Comparison of ENCODE assay signal across 21 mouse cellular contexts in the genomic region with DNA sequence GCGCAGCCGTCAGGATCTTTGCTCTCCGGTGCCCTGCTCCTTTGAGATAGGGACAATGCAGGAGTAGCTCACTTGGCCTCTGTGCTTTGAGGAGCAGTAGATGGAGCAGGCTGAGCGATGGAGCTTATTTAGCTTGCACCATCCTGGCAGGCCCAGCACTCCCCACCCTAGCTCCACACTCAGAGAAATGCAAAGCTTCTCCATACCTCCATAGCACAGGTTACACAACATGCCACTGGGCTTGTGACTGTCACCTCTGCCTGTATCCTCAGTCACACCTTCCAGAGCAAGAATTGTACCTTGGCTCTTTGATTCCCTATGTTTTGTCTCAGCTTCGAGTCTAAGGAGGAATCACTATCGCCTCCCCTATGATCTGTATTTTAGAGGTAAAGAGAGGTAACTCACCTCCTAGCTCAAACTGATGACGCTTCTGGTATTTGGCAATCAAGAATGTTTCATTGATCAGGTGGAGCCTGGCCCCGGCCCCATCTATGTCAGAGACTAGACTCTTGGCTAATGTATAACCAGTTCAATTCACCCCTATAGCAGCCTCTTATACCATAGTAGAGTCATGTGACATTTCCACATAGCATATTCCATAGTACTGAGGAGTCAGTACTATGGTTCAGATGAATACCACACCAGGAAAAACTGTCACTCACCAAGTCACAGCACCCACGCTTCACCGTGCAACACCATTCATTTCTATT. TPM values are rescaled to one million over a fixed set of nuclear protein-coding genes. Genes with fewer than 3 reads are reported as not detected.
A peak's percentile ranks its signal among the peaks of the same experiment; 100 is the strongest.
DNase-seq lines count a peak whose midpoint lies in the region; ATAC-seq and TF ChIP-seq lines count a peak whose summit lies in the region.
"Had no signal": no experiment of that assay in that cellular context is flagged by ENCODE, and none has a peak within 500 bp of the region (broad histone marks: within the 10 kb centered on the region; RNA-seq: fewer than 3 reads in every experiment).

No protein-coding gene starts in this region.

- no peaks in the 10 kb centered on the region for H3K36me3 ChIP-seq in liver, adult 2 months (ENCODE audit: control insufficient read depth, insufficient read depth, low read length)
- H3K36me3 ChIP-seq in intestine, embryonic 16.5 days (ENCODE audit: control insufficient read depth, insufficient read depth, low read length): no peaks in the 10 kb centered on the region
- H3K36me3 ChIP-seq in liver, embryonic 13.5 days: no peaks in the 10 kb centered on the region
- H3K36me3 ChIP-seq in liver, postnatal 0 days (replicated peaks; ENCODE audit: insufficient read depth, low read length): no peaks in the 10 kb centered on the region
- H3K36me3 ChIP-seq: heart, embryonic 12.5 days; hindbrain, embryonic 15.5 days had no signal

- H3K27ac ChIP-seq in liver, adult 2 months (replicated peaks; ENCODE audit: insufficient read depth, low read depth, low read length): no peak overlapping the region
- H3K27ac ChIP-seq in intestine, embryonic 16.5 days (ENCODE audit: low read length): no peak overlapping the region
- no peak overlapping the region for H3K27ac ChIP-seq in liver, embryonic 13.5 days
- H3K27ac ChIP-seq in liver, postnatal 0 days (ENCODE audit: low read depth): no peak overlapping the region
- no peak overlapping the region for H3K27ac ChIP-seq in gastrocnemius, adult 2 months
- H3K27ac ChIP-seq: forebrain, embryonic 13.5 days; hindbrain, embryonic 15.5 days had no signal

- TF ChIP-seq CTCF in liver, adult 2 months (IDR thresholded peaks at IDR 0.05; ENCODE audit: low read depth, low read length): no peak
- TF ChIP-seq CTCF in liver, postnatal 0 days (IDR thresholded peaks at IDR 0.05; ENCODE audit: low read depth): no peak
- no peak for TF ChIP-seq CTCF in gastrocnemius, adult 2 months (IDR thresholded peaks at IDR 0.05)

- H3K4me2 ChIP-seq in intestine, embryonic 16.5 days (ENCODE audit: low read depth, low read length): no peak overlapping the region
- H3K4me2 ChIP-seq in liver, embryonic 13.5 days: no peak overlapping the region
- no peak overlapping the region for H3K4me2 ChIP-seq in liver, postnatal 0 days (ENCODE audit: low read depth, low read length)
- H3K4me2 ChIP-seq: forebrain, embryonic 13.5 days; heart, embryonic 12.5 days; hindbrain, embryonic 15.5 days had no signal

- no peak overlapping the region for H3K4me3 ChIP-seq in liver, adult 2 months (ENCODE audit: insufficient read depth, low read depth, low read length)
- H3K4me3 ChIP-seq in intestine, embryonic 16.5 days (ENCODE audit: low read length): no peak overlapping the region
- no peak overlapping the region for H3K4me3 ChIP-seq in liver, embryonic 13.5 days (replicated peaks)
- no peak overlapping the region for H3K4me3 ChIP-seq in liver, postnatal 0 days (ENCODE audit: low read depth, low read length)
- H3K4me3 ChIP-seq in gastrocnemius, adult 2 months: no peak overlapping the region
- H3K4me3 ChIP-seq: forebrain, embryonic 13.5 days; heart, embryonic 12.5 days; hindbrain, embryonic 15.5 days had no signal

- H3K79me2 ChIP-seq in liver, adult 2 months (ENCODE audit: control insufficient read depth, insufficient read depth, low read length): no peaks in the 10 kb centered on the region

- H3K4me1 ChIP-seq in liver, adult 2 months (ENCODE audit: control insufficient read depth, insufficient read depth, low read length): peaks cover 3% of the 10 kb centered on the region
- H3K4me1 ChIP-seq in intestine, embryonic 16.5 days (ENCODE audit: control insufficient read depth, insufficient read depth, low read length): peaks cover 4% of the 10 kb centered on the region; the same call in 1 of the 2 replicates
- peaks cover 8% of the 10 kb centered on the region; the same call in 1 of the 2 replicates for H3K4me1 ChIP-seq in liver, embryonic 13.5 days (replicated peaks)
- H3K4me1 ChIP-seq in liver, postnatal 0 days (ENCODE audit: insufficient read depth): peaks cover 9% of the 10 kb centered on the region

- peaks cover 8% of the 10 kb centered on the region for H3K27me3 ChIP-seq in liver, adult 2 months (ENCODE audit: control insufficient read depth, insufficient read depth, low read length)
- H3K27me3 ChIP-seq in intestine, embryonic 16.5 days (replicated peaks; ENCODE audit: control insufficient read depth, insufficient read depth, low read length): no peaks in the 10 kb centered on the region; the same call in none of the 2 replicates
- H3K27me3 ChIP-seq in liver, embryonic 13.5 days: peaks cover 31% of the 10 kb centered on the region
- H3K27me3 ChIP-seq in liver, postnatal 0 days (ENCODE audit: insufficient read depth, low read length): peaks cover 26% of the 10 kb centered on the region
- H3K27me3 ChIP-seq: forebrain, embryonic 13.5 days; hindbrain, embryonic 15.5 days had no signal

- no peak for TF ChIP-seq EP300 in liver, postnatal 0 days (IDR thresholded peaks at IDR 0.05; ENCODE audit: low read depth)

- H3K9me3 ChIP-seq in intestine, embryonic 16.5 days (ENCODE audit: control insufficient read depth, low read length): no peaks in the 10 kb centered on the region
- no peaks in the 10 kb centered on the region for H3K9me3 ChIP-seq in liver, embryonic 13.5 days (replicated peaks)
- no peaks in the 10 kb centered on the region for H3K9me3 ChIP-seq in liver, postnatal 0 days (ENCODE audit: low read length)
- H3K9me3 ChIP-seq: forebrain, embryonic 13.5 days; heart, embryonic 12.5 days; hindbrain, embryonic 15.5 days had no signal

- H3K9ac ChIP-seq in liver, adult 2 months (ENCODE audit: low read depth, low read length): no peak overlapping the region
- no peak overlapping the region for H3K9ac ChIP-seq in intestine, embryonic 16.5 days (ENCODE audit: low read depth, low read length)
- no peak overlapping the region for H3K9ac ChIP-seq in liver, embryonic 13.5 days
- no peak overlapping the region for H3K9ac ChIP-seq in liver, postnatal 0 days (replicated peaks)
- H3K9ac ChIP-seq: forebrain, embryonic 13.5 days; forebrain, postnatal 0 days; heart, embryonic 12.5 days; hindbrain, embryonic 15.5 days had no signal

- intact Hi-C loops in gastrocnemius, adult 2 months (cut with DNase I): no loop called here

- peak; percentile 15 for DNase-seq in liver, adult 2 months (ENCODE audit: extremely low read depth, low read depth, low spot score)
- no peak for DNase-seq in liver
- DNase-seq in liver, embryonic 13.5 days: no peak
- DNase-seq in liver, postnatal 0 days: peak; percentile 33
- no peak for DNase-seq in T-cell, adult 2 months (ENCODE audit: low spot score)
- no peak for DNase-seq in gastrocnemius, adult 2 months
- no peak for DNase-seq in testis, postnatal 14 days (ENCODE audit: low spot score)
- DNase-seq: adrenal gland, postnatal 14 days; cerebellum, adult 11-12 months; cerebellum, adult 9-10 months; cerebellum, postnatal 36 days; forebrain, postnatal 0 days; gastrocnemius, postnatal 25 days; heart, postnatal 36 days had no signal

- TF ChIP-seq POLR2A in liver, adult 2 months (IDR thresholded peaks at IDR 0.05; ENCODE audit: extremely low read depth, insufficient read depth, low read length): no peak

- ATAC-seq in intestine, embryonic 16.5 days: peak; percentile 93
- peak; percentile 76 for ATAC-seq in liver, embryonic 13.5 days (ENCODE audit: low read depth)
- peak; percentile 92 for ATAC-seq in liver, postnatal 0 days
- ATAC-seq: activated CD4-positive, CD25-positive, alpha-beta regulatory T cell, adult 4 months; forebrain, embryonic 13.5 days; forebrain, postnatal 0 days had no signal

- 48% methylated on average over 10 of the region's 10 CpGs for WGBS in liver, adult 2 months
- WGBS in intestine, embryonic 16.5 days: 84% methylated on average over 10 of the region's 10 CpGs
- WGBS in liver, embryonic 13.5 days (ENCODE audit: insufficient replicate concordance): 70% methylated on average over 10 of the region's 10 CpGs
- 67% methylated on average over 10 of the region's 10 CpGs for WGBS in liver, postnatal 0 days (ENCODE audit: insufficient replicate concordance)

RNA-seq across cellular contexts. Expression of gene Sfrp2, which starts 5.2 kb away (rescaled TPM):
- total RNA-seq in liver, adult 2 months (2014; rRNA removed): 0.27 TPM in 1 of 2 replicates, not detected in the other
- 0.22 TPM in 1 of 2 replicates, not detected in the other for polyA plus RNA-seq in liver, adult 2 months (2012; rRNA removed)
- polyA plus RNA-seq in intestine, embryonic 16.5 days (2015; fragmentation: Nextera tagmentation; extraction: Ambion mirVana): 56.2 and 58.9 TPM in 2 replicates
- polyA plus RNA-seq in liver, embryonic 13.5 days (2015; fragmentation: Nextera tagmentation; extraction: Ambion mirVana): 7.9 and 8.5 TPM in 2 replicates
- polyA plus RNA-seq in liver, postnatal 0 days (2015; fragmentation: Nextera tagmentation; extraction: Ambion mirVana): 1.0 and 1.6 TPM in 2 replicates
- 1 to 10 TPM; 1.2 to 7.1 TPM for total RNA-seq in gastrocnemius, adult 2 months (2021)
- total RNA-seq: granulocyte monocyte progenitor cell, adult 5-6 weeks; MEL had no signal

Comparison
In these comparisons a context has a peak if more than half of its experiments do, and no peak if none do; other contexts are left out.
1. DNase-seq: peak in liver, adult 2 months (single experiment) and liver, postnatal 0 days (single experiment); none in liver (single experiment), liver, embryonic 13.5 days (single experiment), T-cell, adult 2 months (single experiment), gastrocnemius, adult 2 months (single experiment) and testis, postnatal 14 days (single experiment).
2. Peak in every context shown above with its lines, with median percentiles within 50 percentile points of each other: ATAC-seq.